ENCODE assay signal across 8 mouse cellular contexts in genomic region chr3:146939391-146940250, GRCm38 (mm10).
DNase-seq lines count a peak whose midpoint lies in the region; ATAC-seq lines count a peak whose summit lies in the region.

No protein-coding gene starts in this region.

- H3K4me1 ChIP-seq in heart, embryonic 16.5 days (ENCODE audit: control insufficient read depth, insufficient read depth, low read length), result no peaks in the 10 kb centered on the region

- H3K9me3 ChIP-seq in heart, embryonic 16.5 days (replicated peaks; ENCODE audit: control insufficient read depth, low read length), result 0 out of 2 replicates have a peak, but pooled peaks cover 3% of the 10 kb centered on the region

- DNase-seq in adrenal gland, postnatal 10 days, result peak; percentile 25
- no peak for DNase-seq in adrenal gland, postnatal 4 days (ENCODE audit: low spot score in 2 of 2)
- peak; percentile 9 for DNase-seq in ovary, postnatal 36 days (ENCODE audit: low spot score)
- no peak for DNase-seq in ovary, postnatal 14 days (ENCODE audit: low spot score)
- DNase-seq in mesoderm, embryonic 11.5 days (ENCODE audit: low read depth, low spot score), result peak; percentile 45
- DNase-seq in cerebellum, adult 9-10 months, result no peak
- no peak for DNase-seq in left cerebral cortex, adult 9 months (ENCODE audit: low spot score in 2 of 2)

- H3K4me2 ChIP-seq in heart, embryonic 16.5 days (ENCODE audit: low read depth, low read length), result peak overlapping the region; percentile 25; the same call in 1 of the 2 replicates

- peaks cover 5% of the 10 kb centered on the region; the same call in 1 of the 2 replicates for H3K36me3 ChIP-seq in heart, embryonic 16.5 days (ENCODE audit: control insufficient read depth, insufficient read depth)

- H3K27me3 ChIP-seq in heart, embryonic 16.5 days (ENCODE audit: control insufficient read depth, insufficient read depth, low read length), result 0 out of 2 replicates have a peak, but pooled peaks cover 3% of the 10 kb centered on the region

- 28% methylated on average over 21 of the region's 21 CpGs for WGBS in heart, embryonic 16.5 days

- no peak overlapping the region for H3K4me3 ChIP-seq in heart, embryonic 16.5 days (ENCODE audit: low read length)

- H3K9ac ChIP-seq in heart, embryonic 16.5 days (ENCODE audit: low read length), result no peak overlapping the region

- no peak for ATAC-seq in heart, embryonic 16.5 days (replicated peaks; ENCODE audit: extremely low read depth, insufficient read depth, low FRiP score)

- no peak overlapping the region for H3K27ac ChIP-seq in heart, embryonic 16.5 days (ENCODE audit: low read length)

Comparison
In these comparisons a context has a peak if more than half of its experiments do, and no peak if none do; other contexts are left out.
1. DNase-seq: peak in adrenal gland, postnatal 10 days (single experiment), ovary, postnatal 36 days (single experiment) and mesoderm, embryonic 11.5 days (single experiment); none in adrenal gland, postnatal 4 days (0 of 2), ovary, postnatal 14 days (single experiment), cerebellum, adult 9-10 months (single experiment) and left cerebral cortex, adult 9 months (0 of 2).